Mouse (Mus musculus): ENCODE measurements around the gene Arid4b. TPM values are rescaled to one million over a fixed set of nuclear protein-coding genes. Genes with fewer than 3 reads are reported as not detected.

The Arid4b gene
- polyA plus RNA-seq, 1 experiment from 2014 or later, result 68.7 TPM

Other genes with a start within 250 kb of the Arid4b start
- gene B3galnt2, start 108.8 kb upstream of the Arid4b start, polyA plus RNA-seq (2014; fragmentation: Nextera tagmentation; extraction: Ambion mirVana), result 27.3 and 42.9 TPM in 2 replicates
- 59.8 and 61.3 TPM in 2 replicates for gene Tbce, start 23.6 kb upstream of the Arid4b start, polyA plus RNA-seq (2014; fragmentation: Nextera tagmentation; extraction: Ambion mirVana)
- gene Ggps1, start 256 bp downstream of the Arid4b start, polyA plus RNA-seq (2014; fragmentation: Nextera tagmentation; extraction: Ambion mirVana), result 44.2 and 57.2 TPM in 2 replicates

Measured in kidney, embryonic 14.5 days (tissue).